Mouse (Mus musculus): ENCODE results near the gene Suco. TPM values are rescaled to one million over a fixed set of nuclear protein-coding genes. Genes with fewer than 3 reads are reported as not detected.

Suco gene
- polyA plus RNA-seq (2015; fragmentation: Nextera tagmentation; extraction: Ambion mirVana), result 20.9 and 22.6 TPM in 2 replicates

DNA sequence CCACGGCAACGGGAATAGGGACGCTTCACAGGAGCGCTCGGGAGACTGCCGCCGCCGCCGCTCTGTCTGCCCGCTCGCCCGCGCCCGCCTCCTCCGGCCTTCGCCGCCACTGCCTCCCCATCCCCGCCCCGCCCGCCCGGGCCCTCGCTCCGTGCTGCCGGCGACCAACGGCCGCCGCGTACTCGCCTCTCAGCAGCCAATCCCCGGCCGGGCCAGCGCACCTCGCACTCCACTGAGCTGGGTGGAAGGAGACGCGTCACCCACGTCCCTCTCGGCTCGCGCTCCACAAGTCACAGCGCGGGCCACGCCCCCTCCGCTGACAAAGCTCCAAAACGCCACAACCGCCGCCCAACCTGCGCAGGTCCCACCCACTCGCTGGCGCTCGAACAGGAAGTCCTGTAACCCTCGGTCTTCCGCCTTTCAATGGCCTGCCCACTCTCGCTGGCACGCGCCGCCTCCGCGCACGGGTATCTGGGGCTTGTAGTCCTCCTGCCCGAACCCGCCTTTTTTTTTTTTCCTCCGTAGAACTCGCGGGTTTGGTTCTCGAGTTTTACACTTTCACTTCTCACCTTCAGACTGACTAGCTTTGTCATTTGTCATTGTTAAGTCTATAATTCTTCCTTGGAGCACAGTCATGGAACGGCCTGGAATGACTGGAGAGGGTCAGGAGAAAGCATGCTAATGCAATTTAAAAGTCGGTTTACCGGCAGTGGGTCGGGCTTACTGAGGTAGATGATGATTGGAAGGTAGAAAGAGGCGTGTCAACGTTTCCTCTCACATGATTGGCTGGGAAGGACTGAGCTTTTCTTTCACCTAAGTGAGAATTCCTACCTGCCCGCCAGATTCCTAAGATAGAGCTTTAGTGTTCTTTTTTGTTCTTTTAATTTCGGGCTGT lies at the start of gene Suco:
Suco (minus strand) TSS at position 130 of the 895 bp plus-strand sequence.
- Histone ChIP-seq H3K9ac (ENCODE audit: low read depth, low read length) (peak within 1 kb of the TSS; percentile 93), H3K4me2 (ENCODE audit: low read length) (peak within 1 kb of the TSS; percentile 95), H3K36me3 (ENCODE audit: control insufficient read depth, insufficient read depth, low read length) (no peaks in the 10 kb centered on the region), H3K4me1 (ENCODE audit: control insufficient read depth, insufficient read depth, low read length) (peaks cover 33% of the 10 kb centered on the region), H3K9me3 (replicated peaks; ENCODE audit: control insufficient read depth, low read length, poor library complexity, severe bottlenecking) (no peaks in the 10 kb centered on the region), H3K27me3 (ENCODE audit: control insufficient read depth, insufficient read depth, low read depth, low read length) (no peaks in the 10 kb centered on the region), H3K4me3 (ENCODE audit: low read depth, low read length) (peak within 1 kb of the TSS; percentile 91), H3K27ac (ENCODE audit: low read length) (peak within 1 kb of the TSS; percentile 98)
- ATAC-seq, result peak; percentile 99
- WGBS, result under 1% methylated on average over 65 of the region's 74 CpGs

- H3K4me3 ChIP-seq (ENCODE audit: low read depth, low read length), result no peak overlapping the region
- no peak overlapping the region for H3K27ac ChIP-seq (ENCODE audit: low read length)
- no peak overlapping the region for H3K9ac ChIP-seq (ENCODE audit: low read depth, low read length)
- H3K27me3 ChIP-seq (ENCODE audit: control insufficient read depth, insufficient read depth, low read depth, low read length), result no peaks in the 10 kb centered on the region
- no peak overlapping the region for H3K4me2 ChIP-seq (ENCODE audit: low read length)
- ATAC-seq, result no peak
- no peaks in the 10 kb centered on the region for H3K9me3 ChIP-seq (replicated peaks; ENCODE audit: control insufficient read depth, low read length, poor library complexity, severe bottlenecking)
- no peaks in the 10 kb centered on the region for H3K36me3 ChIP-seq (ENCODE audit: control insufficient read depth, insufficient read depth, low read length)
- 88% methylated on average over 13 of the region's 13 CpGs for WGBS
- H3K4me1 ChIP-seq (ENCODE audit: control insufficient read depth, insufficient read depth, low read length), result no peaks in the 10 kb centered on the region
Measured at GRCm38 (mm10) chr1:161925281-161925805, 48.9 kb upstream of the Suco start.

GRCm38 (mm10) chr1:161924321-161924720 lies 47.8 kb upstream of the Suco start:
- H3K4me3 ChIP-seq (ENCODE audit: low read depth, low read length), result no peak overlapping the region
- no peaks in the 10 kb centered on the region for H3K27me3 ChIP-seq (ENCODE audit: control insufficient read depth, insufficient read depth, low read depth, low read length)
- H3K4me1 ChIP-seq (ENCODE audit: control insufficient read depth, insufficient read depth, low read length), result no peaks in the 10 kb centered on the region
- 43% methylated on average over 3 of the region's 3 CpGs for WGBS
- no peaks in the 10 kb centered on the region for H3K36me3 ChIP-seq (ENCODE audit: control insufficient read depth, insufficient read depth, low read length)
- no peak for ATAC-seq
- H3K9me3 ChIP-seq (replicated peaks; ENCODE audit: control insufficient read depth, low read length, poor library complexity, severe bottlenecking), result no peaks in the 10 kb centered on the region
- no peak overlapping the region for H3K4me2 ChIP-seq (ENCODE audit: low read length)
- no peak overlapping the region for H3K27ac ChIP-seq (ENCODE audit: low read length)
- no peak overlapping the region for H3K9ac ChIP-seq (ENCODE audit: low read depth, low read length)

DNA sequence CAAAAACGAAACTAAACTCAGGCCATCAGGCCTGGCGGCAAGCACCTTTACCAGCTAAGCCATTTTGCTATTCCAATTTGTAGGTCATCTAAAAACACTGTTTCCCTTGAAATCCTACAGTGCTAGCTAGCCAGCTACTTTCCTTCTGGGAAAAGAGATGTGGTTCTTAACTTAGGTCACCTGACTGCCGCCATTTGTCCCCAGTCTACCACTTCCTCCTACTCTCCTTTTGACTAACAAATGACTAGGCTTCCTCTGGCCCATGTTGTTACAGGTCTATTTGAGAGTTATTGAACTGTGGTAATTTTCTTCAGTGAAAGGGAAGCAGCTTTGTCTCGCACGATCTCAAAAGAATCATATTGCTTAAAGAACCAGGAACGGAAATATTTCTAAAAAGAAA lies 45.4 kb upstream of the Suco start:
- H3K4me1 ChIP-seq (ENCODE audit: control insufficient read depth, insufficient read depth, low read length), result no peaks in the 10 kb centered on the region
- WGBS, result 77% methylated on average over 6 of the region's 6 CpGs
- H3K27me3 ChIP-seq (ENCODE audit: control insufficient read depth, insufficient read depth, low read depth, low read length), result no peaks in the 10 kb centered on the region
- H3K27ac ChIP-seq (ENCODE audit: low read length), result no peak overlapping the region
- no peak overlapping the region for H3K4me2 ChIP-seq (ENCODE audit: low read length)
- no peak overlapping the region for H3K4me3 ChIP-seq (ENCODE audit: low read depth, low read length)
- H3K9me3 ChIP-seq (replicated peaks; ENCODE audit: control insufficient read depth, low read length, poor library complexity, severe bottlenecking), result no peaks in the 10 kb centered on the region
- no peak for ATAC-seq
- H3K36me3 ChIP-seq (ENCODE audit: control insufficient read depth, insufficient read depth, low read length), result no peaks in the 10 kb centered on the region
- no peak overlapping the region for H3K9ac ChIP-seq (ENCODE audit: low read depth, low read length)

DNA sequence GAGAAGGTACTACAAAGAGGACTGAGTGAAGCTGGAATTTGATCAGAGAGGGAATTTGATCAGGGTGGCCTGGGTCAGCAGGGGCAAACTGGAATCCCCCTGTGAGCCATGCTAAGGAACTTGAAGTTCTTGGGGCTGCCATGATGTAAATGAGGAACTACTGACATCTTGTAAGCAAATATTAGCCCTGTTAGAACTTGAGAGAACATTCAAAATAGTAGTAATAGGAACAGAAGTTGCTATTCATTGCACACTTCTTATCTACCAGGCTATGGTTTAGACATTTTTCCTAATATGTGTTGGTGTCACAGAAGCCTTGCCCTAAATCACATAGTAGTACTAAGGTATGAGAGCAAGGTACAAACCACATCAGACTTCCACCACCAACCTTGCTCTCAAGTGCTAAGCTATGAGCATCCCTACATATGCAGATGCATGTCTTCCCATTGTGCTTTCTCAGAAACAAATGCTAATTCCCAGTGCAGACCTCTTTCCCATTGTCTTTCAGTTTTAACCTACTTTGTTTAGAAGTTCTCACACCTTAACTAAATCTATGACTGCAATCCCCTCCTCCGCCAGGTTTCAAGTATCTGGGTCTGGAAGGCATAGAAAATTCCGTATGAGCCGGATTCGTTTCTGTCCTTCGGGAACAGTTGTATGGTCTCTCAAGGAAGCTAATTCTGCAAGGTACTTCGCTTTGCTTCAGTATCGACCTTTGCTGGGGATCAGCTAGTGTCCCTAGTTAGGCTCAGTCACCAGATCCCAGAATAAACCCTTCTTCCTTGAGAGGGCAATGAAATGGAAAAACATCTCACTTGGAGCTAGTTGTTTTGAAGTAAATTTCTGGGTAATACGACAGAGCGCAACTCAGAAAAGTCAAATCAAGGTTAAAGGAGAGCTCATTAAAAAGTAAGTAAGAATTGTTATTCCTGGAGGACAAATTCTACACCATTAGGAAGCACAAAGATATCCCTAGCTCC lies 44.3 kb upstream of the Suco start:
- Histone ChIP-seq H3K36me3 (ENCODE audit: control insufficient read depth, insufficient read depth, low read length) (no peaks in the 10 kb centered on the region), H3K4me1 (ENCODE audit: control insufficient read depth, insufficient read depth, low read length) (no peaks in the 10 kb centered on the region), H3K27me3 (ENCODE audit: control insufficient read depth, insufficient read depth, low read depth, low read length) (no peaks in the 10 kb centered on the region), H3K4me2 (ENCODE audit: low read length) (no peak overlapping the region), H3K9me3 (replicated peaks; ENCODE audit: control insufficient read depth, low read length, poor library complexity, severe bottlenecking) (no peaks in the 10 kb centered on the region), H3K4me3 (ENCODE audit: low read depth, low read length) (no peak overlapping the region), H3K27ac (ENCODE audit: low read length) (no peak overlapping the region), H3K9ac (ENCODE audit: low read depth, low read length) (no peak overlapping the region)
- 86% methylated on average over 9 of the region's 9 CpGs for WGBS
- no peak for ATAC-seq

DNA sequence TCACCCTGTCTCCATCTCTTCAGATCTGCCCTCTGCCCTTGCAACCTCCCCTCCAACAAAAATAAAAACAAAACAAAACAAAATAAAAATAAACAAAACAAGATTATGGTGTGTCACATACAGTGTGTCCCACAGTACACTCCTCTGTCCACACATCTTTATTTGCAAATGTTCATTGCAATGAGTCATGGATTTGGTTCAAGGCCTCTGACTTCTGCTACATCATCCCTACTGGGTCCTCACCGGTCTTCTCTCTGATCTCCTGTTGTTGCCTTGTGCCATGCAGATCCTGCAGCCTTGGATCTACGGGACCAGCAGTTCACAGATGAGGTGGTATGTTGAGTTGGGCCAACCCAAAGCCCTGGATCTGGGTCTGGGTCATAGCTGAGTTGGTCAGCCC lies 43.1 kb upstream of the Suco start:
- no peaks in the 10 kb centered on the region for H3K27me3 ChIP-seq (ENCODE audit: control insufficient read depth, insufficient read depth, low read depth, low read length)
- no peak overlapping the region for H3K4me2 ChIP-seq (ENCODE audit: low read length)
- no peak overlapping the region for H3K27ac ChIP-seq (ENCODE audit: low read length)
- H3K36me3 ChIP-seq (ENCODE audit: control insufficient read depth, insufficient read depth, low read length), result no peaks in the 10 kb centered on the region
- H3K4me1 ChIP-seq (ENCODE audit: control insufficient read depth, insufficient read depth, low read length), result no peaks in the 10 kb centered on the region
- H3K9me3 ChIP-seq (replicated peaks; ENCODE audit: control insufficient read depth, low read length, poor library complexity, severe bottlenecking), result no peaks in the 10 kb centered on the region
- WGBS, result 95% methylated on average over 2 of the region's 2 CpGs
- no peak overlapping the region for H3K9ac ChIP-seq (ENCODE audit: low read depth, low read length)
- no peak overlapping the region for H3K4me3 ChIP-seq (ENCODE audit: low read depth, low read length)
- no peak for ATAC-seq

GRCm38 (mm10) chr1:161918682-161919372 lies 42.3 kb upstream of the Suco start:
- Histone ChIP-seq H3K4me1 (ENCODE audit: control insufficient read depth, insufficient read depth, low read length) (no peaks in the 10 kb centered on the region), H3K27me3 (ENCODE audit: control insufficient read depth, insufficient read depth, low read depth, low read length) (no peaks in the 10 kb centered on the region), H3K9me3 (replicated peaks; ENCODE audit: control insufficient read depth, low read length, poor library complexity, severe bottlenecking) (no peaks in the 10 kb centered on the region), H3K9ac (ENCODE audit: low read depth, low read length) (no peak overlapping the region), H3K4me2 (ENCODE audit: low read length) (no peak overlapping the region), H3K27ac (ENCODE audit: low read length) (no peak overlapping the region), H3K36me3 (ENCODE audit: control insufficient read depth, insufficient read depth, low read length) (no peaks in the 10 kb centered on the region), H3K4me3 (ENCODE audit: low read depth, low read length) (no peak overlapping the region)
- ATAC-seq, result no peak
- WGBS, result 46% methylated on average over 7 of the region's 7 CpGs

DNA sequence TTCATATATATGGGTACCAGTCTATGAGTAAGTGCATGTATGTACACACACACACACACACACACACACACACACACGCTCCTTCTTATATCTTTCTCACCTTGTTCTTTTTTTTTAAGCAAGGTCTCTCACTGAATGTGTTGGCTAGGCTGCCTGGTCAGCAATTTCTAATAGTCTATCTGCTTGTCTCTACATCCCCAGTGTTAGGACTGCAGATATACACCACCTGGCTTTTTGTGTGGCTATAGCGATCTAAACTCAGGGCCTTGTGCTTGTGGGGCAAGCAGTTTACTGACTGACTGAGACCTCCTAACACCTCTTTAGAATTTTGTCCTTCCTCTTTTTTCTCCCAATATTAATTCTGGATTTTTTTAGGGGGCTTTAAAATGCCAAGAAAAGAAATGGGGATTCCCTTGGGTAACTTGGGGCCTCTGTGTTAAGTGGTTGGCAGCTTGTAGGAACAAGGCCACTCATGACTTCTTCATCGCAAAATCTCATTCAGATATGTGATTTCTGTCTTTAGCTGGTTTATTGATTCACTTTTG lies 41.5 kb upstream of the Suco start:
- Histone ChIP-seq H3K27me3 (ENCODE audit: control insufficient read depth, insufficient read depth, low read depth, low read length) (no peaks in the 10 kb centered on the region), H3K27ac (ENCODE audit: low read length) (no peak overlapping the region), H3K4me3 (ENCODE audit: low read depth, low read length) (no peak overlapping the region), H3K4me1 (ENCODE audit: control insufficient read depth, insufficient read depth, low read length) (no peaks in the 10 kb centered on the region), H3K9ac (ENCODE audit: low read depth, low read length) (no peak overlapping the region), H3K9me3 (replicated peaks; ENCODE audit: control insufficient read depth, low read length, poor library complexity, severe bottlenecking) (no peaks in the 10 kb centered on the region), H3K4me2 (ENCODE audit: low read length) (no peak overlapping the region), H3K36me3 (ENCODE audit: control insufficient read depth, insufficient read depth, low read length) (no peaks in the 10 kb centered on the region)
- no peak for ATAC-seq
- 85% methylated on average over 3 of the region's 3 CpGs for WGBS
